1 mouse cellular context compared by ENCODE assay signal in genomic region chr11:116432593-116433355, GRCm38 (mm10).
TF ChIP-seq lines count a peak whose summit lies in the region.

No protein-coding gene starts in this region.

TF ChIP-seq in CH12.LX, 34 proteins besides CTCF, POLR2A, EP300 and RAD21 (continued from another document):
- TF ChIP-seq KAT2A (IDR thresholded peaks at IDR 0.05; ENCODE audit: insufficient replicate concordance, low read length): no peak
- TF ChIP-seq RCOR1 (conservative IDR thresholded peaks at IDR 0.05; ENCODE audit: low read depth, low read length): no peak
- TF ChIP-seq E2F4 (IDR thresholded peaks at IDR 0.05; ENCODE audit: insufficient replicate concordance, low read depth, low read length): no peak
- TF ChIP-seq USF1 (IDR thresholded peaks at IDR 0.05; ENCODE audit: low read depth, low read length): no peak
- no peak for TF ChIP-seq SIN3A (IDR thresholded peaks at IDR 0.05; ENCODE audit: low read length)
- peak; percentile 85 for TF ChIP-seq JUND (conservative IDR thresholded peaks at IDR 0.05; ENCODE audit: low read depth, low read length)
